Mouse (Mus musculus) spleen, embryonic (tissue): ENCODE data around the gene Vmn2r30.
"Not testable (repeated sequence)": the region's sequence is repeated elsewhere in the genome, so short reads cannot be mapped to it uniquely, and the experiment has no call there.

ENCODE experiments used
- CTCF ChIA-PET: fragments of 350-600 bp; sonication (Branson Sonifier 250); formaldehyde crosslinking; loops from one replicate; lab custom pipeline; 2022; lab: Charles Lee

The Vmn2r30 gene

DNA sequence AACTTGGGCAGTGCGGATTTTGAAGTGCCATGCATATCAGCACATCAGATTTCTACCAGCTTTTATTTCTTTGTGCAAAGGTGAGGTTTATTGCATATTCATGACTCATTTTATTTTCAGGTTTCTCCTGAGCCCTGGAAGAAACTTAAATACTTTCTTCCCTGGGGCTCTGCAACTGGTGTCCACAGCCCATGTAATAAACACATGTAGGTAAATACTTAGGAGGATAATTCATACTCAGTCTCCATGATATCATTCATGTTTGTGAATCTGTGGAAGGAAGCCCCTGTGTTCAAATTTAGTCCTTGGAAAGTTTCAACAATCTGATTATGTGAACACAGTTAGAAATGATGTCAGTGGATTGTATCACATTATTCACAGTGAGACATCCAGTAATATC lies at the start of gene Vmn2r30:
Gene Vmn2r30, minus strand, starts transcription at position 101 of the 400 bp plus-strand sequence.
- CTCF ChIA-PET = not testable (repeated sequence)

DNA sequence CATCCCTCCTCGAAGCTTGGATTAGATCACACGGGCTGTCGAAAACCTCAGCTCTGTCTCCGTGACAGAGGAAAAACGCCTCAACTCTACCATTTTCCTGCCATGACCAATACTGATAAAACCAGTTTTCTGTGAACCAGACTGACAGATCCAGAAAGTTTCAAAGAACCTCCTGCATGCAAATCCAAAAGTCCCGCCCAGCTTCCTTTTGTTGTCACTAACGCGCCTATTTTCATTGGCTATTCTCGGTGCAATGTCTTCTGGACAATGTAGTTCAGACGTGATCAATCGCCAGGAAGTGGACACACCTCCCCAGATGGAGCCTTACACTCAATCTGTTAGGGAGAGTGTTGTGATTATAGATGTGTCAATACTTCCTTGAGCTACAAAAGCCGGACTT lies 37.0 kb upstream of the Vmn2r30 start, which contains the start of gene Gm45783:
Gene Gm45783, minus strand, starts transcription at position 143 of the 400 bp plus-strand sequence.
- CTCF ChIA-PET = not testable (repeated sequence)

DNA sequence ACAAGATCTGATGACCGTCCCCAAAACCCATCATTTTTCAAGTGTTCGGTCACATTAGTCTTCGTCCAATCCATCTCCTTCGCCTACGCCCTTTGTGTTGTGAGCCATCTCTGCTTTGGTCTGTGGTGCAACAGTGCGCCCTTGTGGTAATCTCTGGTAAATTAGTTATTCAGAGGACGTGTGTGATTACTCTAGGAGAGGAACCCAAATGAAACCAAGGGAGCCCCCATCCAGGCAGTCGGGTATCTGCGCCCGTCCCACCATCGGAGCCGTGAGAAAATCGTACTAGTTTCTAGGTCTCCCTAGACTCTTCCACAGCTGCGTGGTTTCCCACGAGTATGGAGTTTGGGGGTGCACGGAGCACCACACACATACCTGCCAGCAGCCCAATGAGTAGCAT lies 41.8 kb downstream of the Vmn2r30 start:
- CTCF ChIA-PET = no interaction called here

DNA sequence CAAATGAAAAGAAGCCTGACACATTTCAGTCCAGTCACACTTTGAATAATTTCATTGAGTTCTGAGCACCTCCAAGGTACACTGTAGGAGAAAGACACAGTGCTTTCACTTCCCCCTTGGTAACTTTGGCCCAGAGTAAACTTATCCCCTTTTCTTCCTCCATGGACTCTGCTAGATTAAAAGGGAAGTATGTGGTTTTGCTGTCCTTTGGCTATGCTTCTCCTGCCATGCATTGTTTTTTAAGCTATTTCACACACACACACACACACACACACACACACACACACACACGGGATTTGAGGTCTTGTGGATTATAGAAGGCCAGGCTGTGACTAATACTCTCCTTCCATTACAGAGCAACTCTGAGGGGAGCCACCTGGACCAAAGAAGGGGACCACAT lies 56.0 kb downstream of the Vmn2r30 start:
- CTCF ChIA-PET = interaction anchor here (0.6 to 1.2 kb wide), 2 partner anchors 13 kb away, joined by 3 read pairs; no protein-coding TSS in a partner anchor

DNA sequence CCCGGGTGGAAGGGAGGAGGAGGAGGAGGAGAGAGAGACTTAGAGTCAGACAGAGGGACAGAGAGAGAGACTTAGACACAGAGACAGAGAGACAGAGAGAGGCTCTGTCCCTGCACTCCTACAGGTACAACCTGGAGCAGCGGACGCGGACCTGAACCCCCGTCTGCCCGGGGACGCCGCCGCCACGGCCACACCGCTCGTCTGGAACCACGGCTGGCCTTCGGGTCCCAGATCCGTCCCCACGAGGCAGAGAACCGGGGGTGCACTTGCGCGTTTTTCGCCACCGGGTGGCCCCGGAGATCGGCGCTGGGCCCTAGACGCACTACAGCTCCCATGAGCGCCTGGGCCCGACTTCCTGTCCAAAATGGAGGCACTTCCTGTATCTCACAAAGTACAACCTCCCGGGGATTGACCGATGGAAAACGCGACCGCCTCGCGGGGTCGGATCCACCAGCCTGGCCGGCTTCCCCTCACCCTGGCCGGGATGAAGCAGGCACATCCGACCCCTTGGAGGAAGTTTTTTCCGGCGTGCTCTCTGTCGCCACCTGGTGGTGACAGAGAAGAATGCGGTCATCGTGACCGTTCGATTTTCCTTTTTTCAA lies 59.3 kb downstream of the Vmn2r30 start, which contains the start of gene Gm45844:
Gene Gm45844, minus strand, starts transcription at position 324 of the 602 bp plus-strand sequence.
- CTCF ChIA-PET = not testable (repeated sequence)

DNA sequence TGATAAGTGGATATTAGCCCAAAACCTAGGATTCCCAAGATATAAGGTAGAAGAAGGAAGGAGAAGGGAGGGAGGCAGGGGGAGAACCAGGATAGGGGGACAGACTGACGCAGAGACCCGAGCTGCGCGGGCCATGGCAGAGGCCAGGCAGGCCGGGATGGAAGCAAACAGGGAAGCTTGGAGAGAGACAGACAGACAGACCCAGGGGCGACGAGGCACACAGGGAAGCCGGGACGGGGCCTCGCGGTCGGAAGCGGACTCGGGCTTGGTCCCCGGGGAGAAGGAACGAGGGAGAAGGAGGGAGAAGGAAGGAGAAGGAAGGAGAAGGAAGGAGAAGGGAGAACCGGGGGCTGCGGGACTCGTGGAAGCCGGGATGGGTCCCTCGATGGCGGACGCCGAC lies 59.9 kb downstream of the Vmn2r30 start:
- CTCF ChIA-PET = not testable (repeated sequence)
